Mouse (Mus musculus) left cerebral cortex, adult 11 months (tissue): ENCODE results near the gene Appl2.
A peak's percentile ranks its signal among the peaks of the same experiment; 100 is the strongest.
"Not testable (repeated sequence)": the region's sequence is repeated elsewhere in the genome, so short reads cannot be mapped to it uniquely, and the experiment has no call there.

ENCODE experiments used
- DNase-seq: peaks from one replicate; pipeline ENCODE4 v3.0.0; 2022; ENCODE audit warnings: low spot score

Appl2 gene

DNA sequence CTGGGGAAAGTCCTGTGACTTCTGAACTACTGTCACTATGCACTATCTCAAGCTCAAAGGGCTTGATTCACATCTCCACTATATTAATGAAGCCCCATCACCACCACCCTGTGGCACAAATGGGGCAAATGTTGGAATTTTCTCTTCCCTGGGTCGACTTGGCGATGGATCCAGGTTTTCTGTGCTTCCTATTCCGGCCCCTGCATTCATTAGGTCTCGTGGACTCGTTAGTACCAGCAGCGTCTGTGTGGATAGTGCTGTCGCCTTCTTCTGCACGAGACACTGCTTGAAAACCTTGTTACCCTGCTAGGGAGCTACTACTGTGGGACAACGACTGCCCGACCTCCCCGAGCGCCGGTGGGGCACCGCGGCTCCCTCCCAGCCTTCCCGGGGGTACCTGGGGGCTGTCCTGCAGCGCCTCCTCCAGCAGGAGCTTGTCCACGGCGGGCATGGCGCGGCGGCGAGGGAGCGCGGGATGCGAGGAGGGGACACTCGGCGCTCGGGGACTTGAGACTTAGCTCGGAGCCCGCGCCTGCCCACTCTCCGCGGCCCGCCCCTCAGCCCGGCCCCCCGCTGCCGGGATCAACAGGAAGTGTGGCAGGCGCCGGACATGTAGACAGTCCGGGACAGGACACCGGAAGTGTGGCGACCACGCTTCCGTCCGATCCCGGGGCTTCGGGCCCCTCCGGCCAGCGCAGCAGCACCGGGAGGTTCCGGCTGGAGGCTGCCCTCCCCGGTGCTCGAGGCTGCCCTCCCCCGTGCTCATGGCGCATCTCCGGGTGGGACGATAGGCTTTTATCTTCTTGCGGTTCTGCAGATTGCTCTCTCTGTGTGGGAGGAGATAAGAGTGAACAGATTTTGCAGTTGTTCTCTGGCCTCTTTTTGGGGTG lies at the start of gene Appl2:
Gene Appl2 (minus strand): TSS at position 608 of the 890 bp plus-strand sequence.
- DNase-seq: peak; percentile 88

DNA sequence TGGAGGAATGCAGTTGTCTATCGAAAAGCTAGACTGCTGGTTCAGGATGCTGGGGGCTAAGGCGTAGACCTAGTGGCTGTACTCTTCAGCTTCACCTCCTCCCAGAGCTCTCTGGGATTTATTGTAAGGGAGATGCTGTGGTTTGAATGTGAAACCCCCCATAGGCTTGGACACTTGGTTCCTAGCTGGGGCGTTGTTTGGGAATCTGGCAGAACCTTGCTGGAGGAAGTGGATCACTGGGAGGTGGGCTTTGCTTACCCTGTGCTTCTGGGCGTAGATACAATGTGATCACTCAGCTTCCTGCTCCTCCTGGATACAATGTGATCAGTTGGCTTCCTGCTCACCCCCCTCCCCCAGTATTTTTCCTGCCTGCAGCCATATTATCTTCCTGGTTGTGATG lies 47.7 kb upstream of the Appl2 start:
- DNase-seq: no peak

DNA sequence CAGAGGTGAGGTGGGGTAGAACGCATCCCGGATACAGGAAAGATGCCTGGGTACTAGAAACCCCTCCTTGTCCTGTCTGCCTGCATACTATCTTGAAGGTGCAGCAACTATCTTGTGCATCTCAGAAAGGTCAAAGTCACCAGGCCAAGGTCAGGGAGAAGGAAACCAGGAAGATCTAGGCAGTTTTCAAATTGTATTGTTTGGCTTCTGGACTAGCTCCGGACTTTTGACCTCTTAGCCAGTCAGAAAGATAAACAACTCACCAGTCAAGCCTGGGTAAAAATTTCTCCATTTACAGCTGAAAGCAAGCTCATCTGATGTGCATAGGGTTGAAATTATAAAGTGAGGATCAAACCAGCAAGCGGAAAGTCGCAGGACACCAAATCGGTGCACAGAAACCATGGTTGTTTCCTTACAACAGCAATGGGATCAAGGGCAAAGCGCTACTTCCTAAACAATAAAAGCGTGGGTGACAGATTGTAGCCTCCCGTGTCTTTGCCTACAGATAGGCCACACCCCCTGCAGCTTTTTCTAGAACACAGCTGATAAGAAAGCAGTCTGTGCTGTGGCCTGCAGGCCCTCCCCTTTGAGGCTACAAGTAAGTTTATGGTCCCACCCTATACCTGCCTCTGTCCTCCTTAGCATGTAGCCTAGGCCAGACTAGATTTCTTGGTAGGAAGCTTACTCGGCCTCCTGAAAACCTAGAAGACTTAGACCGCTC lies 43.8 kb upstream of the Appl2 start:
- DNase-seq: no peak

DNA sequence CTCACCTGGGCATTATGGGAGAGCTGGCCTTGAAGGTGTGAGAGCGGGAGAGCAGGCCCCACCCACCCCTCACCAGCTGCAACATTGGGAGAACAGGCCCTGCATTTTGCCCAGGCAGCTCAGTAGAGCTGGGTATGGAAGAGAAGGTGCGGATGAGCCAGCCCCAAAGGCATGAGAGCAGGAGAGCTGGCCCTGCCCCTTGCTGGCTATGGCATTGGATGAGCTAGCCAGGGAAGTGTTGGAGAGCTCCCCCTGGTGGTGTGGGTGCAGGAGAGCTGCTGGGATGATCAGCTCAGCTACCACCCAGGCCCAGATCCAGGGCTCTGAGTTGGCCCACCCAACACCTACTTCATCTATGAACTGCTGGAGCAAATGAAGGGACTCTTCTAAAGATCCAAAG lies 39.7 kb upstream of the Appl2 start:
- no peak for DNase-seq

DNA sequence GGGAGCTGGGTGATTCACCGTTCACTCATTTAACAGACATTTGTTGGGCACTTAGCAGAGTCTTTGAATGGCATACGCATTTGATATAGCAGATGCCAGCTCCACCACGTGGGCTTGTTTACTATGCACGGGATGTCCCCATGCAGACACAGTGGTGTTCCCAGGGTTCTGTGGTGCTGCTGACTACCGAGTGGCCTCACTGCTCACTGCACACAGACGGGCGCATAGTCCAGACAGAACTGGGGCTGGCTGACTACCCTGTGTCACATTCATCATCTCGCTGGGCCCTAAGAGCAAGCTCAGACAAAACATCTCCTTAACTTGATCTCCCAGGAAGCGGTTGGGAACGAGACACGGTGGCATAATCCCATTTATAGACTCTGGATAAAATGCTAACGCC lies 32.8 kb upstream of the Appl2 start:
- no peak for DNase-seq

DNA sequence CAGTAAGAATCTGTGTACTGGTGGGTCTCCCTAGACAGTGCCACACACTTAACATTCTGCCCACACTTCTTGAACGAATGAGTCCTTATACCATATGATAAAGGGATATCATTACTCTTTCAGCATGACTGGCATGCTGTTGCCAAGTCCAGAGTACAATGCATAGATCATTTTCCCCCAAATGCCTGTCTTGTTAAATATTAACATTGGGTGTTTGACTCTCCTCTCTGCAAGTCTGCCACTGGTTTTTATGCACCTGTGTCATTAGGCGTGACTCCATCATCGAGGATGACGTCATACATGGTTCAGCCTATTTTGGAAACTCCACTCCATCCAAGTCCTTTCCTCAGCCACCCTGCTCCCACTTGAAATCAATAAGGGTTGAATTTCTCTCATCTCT lies 18.0 kb upstream of the Appl2 start:
- DNase-seq: no peak

DNA sequence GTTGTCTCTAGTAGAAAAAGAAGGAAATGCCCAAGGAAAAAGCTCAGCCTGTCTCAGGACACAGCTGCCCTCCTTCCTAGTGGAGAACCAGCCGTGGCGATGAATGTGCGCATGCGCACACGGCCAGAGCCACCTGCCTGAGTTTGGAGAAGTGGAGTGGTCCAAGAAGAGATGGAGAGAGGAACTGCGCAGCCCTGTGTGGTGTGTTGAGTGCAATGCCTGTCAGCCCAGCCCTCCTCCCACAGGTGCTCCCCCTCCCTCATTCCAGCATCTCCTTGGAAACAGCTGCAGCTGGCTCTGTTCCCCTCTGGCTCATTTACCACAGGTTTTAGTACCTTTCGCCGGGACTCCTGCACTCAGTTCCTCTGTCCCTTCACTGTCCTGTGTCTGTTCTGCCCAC lies 13.4 kb upstream of the Appl2 start:
- no peak for DNase-seq

DNA sequence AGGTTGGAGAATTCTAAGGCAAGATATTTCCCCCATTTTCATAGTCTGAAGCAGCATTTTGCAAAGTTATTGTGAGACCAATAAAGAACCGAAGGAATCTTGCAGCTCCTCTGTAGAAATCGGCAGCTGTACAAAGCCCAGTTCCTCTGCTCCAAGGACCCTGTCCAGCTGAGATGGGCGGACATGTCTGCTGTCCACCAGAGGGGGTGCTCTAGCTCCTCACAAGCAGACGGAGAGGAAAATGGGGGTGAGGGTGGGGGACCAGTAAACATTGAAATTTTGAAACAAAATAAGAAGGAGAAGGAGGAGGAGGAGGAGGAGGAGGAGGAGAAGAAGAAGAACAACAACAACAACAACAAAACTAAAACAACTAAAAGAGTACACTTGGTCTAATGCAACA lies 12.1 kb upstream of the Appl2 start:
- no peak for DNase-seq

DNA sequence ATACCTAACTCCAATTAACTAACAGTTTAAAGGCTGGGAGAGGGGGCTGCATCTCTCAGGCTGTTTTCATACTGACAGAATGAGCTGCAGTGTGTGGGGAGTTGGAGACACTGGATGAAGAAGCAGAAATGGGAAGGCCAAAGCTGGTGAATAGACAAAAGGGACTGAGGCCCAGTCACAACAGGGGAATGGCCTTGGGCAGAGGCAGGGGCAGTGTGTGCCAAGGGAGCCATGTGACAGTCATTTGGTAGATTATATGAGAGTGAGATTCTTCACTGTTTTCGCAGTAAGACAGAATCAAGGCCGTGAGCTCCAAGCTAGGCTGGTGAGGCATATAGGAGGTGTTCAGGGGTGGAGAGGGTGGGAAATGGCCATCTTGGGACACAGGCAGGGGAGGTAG lies 6.1 kb upstream of the Appl2 start:
- no peak for DNase-seq

DNA sequence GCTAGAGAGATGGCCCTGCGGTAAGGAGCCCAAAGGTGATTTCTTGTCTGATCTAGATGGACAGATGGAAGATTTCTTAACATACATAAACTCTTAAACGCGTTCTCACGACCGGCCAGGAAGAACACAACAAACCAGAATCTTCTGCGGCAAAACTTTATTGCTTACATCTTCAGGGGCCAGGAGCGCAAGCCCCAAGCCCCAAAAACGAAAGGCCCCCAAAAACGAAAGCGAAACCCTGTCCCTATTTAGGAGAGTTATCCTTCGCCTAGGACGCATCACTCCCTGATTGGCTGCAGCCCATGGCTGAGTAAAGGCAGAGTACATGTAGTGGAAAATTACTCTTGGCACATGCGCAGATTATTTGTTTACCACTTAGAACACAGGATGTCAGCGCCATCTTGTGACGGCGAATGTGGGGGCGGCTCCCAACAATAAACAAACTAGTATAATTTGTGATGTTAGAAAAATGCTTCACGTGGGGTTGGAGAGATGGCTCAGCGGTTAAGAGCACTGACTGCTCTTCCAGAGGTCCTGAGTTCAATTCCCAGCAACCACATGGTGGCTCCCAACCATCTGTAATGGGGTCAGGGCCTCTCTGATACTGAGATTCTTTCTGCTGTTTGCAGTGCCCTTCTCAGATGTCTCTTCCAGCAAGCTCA lies 3.8 kb upstream of the Appl2 start:
- DNase-seq: not testable (repeated sequence)

DNA sequence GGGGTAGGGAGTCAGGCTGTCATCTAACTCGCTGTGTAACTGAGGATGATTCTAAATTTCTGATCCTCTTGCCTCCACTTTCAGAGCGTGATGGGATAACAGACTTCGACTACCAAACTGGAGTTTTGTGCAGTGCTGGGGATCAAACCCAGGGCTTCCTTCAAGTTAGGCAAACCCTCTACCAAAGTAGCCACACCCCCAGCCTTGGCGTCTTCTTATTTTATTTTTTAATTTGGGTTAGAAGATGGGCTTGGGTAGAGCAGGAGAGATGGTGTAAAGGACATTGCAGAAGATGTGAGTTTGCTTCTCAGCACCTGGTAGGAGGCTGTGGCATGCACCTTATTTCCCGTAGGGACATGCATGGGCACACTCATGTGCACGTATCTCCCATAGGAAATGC lies 499 bp upstream of the Appl2 start:
- no peak for DNase-seq

DNA sequence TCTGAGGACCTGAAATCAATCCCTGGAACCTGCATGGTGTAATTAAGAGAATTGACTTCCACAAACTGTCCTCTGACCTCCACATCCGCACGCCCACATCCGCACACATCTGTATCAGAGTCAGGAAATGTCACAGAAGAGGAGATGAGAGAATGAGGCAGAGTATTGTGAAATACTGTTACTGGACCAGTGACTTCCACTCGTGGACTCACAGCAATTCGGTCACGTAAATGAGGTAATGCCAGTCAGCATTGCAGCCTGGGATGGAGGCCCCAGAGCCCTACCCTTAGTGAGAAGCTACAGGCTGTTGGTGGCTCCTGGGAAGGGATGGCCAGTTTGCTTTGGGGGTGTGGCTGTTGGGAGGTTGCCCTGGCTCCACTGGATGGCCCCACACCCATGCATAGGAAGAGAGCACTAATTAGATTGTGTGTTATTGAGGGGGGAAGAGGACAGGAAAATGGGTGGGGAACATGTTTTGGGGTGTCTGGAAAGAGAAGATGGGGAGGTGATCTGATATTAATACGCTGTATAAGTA lies 2.1 kb downstream of the Appl2 start:
- DNase-seq: no peak

DNA sequence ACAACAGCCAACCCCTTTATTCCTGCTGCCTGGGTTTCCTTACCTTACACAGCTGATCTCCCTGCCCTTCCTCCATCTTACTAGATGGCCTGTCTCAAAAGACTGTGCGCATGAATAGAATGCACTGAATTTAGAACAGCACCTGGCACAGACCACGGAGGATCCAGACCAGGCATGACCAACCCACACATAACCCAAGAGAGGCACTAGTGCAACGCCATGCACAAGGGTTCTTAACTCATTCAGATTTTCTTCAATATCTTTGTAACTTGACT lies 2.9 kb downstream of the Appl2 start:
- no peak for DNase-seq

DNA sequence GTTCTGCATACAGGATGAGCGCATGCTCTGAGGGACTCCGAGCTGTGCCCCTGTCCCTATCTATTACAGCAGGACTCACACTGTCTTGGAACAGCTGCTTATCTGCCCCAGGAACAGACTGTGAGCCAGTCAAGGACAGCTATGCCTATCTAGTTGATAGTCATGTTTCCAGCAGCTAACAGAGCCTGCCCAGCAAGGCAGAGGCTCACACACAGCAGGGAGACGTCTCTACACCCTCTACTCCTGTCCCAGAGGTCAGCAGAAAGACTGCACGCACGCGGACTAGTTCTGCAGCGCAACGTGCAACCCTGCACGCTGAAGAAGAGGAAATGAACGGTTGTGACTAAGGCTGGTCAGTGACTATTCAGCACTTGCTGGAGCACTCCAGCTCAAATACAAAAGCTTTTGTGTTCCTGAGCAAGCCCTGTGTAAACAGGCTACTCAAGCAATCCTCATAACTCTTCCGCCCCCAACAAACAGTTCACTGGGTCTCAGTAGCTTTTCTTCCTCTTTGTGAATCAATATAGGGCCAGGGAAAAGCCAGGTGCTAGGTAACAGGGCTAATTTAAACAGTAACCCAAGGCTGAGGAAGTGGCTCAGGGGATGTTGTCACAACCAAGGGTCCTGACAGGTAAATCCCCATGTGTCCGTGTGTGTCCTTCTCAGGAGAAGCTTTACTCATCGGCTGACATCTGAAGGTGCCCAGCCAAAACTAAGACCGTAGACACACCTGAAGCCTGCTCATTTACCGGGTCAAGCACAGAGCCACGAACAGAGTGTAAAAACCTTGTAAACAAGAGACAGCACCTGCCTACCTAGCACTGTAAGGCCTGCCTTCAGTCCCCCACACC lies 3.4 kb downstream of the Appl2 start:
- no peak for DNase-seq

DNA sequence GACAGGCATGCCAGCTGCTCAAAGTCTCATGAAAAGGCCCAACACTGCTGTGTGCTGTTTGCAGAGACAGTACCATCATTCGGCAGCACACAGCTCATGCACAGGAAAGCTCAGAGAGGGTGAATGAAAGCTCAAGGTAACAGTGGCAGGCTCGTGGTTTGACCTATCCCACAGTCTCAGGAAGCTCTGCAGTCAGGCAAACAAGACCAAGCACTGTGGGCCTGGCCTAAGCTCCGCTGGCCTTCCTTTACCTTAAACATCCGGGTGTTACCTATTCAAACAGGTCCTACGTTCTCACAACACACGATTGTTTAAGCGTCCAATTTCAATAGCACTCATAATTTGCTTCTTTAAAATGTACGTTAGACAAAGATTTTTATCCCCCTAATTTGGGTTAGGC lies 4.4 kb downstream of the Appl2 start:
- no peak for DNase-seq

DNA sequence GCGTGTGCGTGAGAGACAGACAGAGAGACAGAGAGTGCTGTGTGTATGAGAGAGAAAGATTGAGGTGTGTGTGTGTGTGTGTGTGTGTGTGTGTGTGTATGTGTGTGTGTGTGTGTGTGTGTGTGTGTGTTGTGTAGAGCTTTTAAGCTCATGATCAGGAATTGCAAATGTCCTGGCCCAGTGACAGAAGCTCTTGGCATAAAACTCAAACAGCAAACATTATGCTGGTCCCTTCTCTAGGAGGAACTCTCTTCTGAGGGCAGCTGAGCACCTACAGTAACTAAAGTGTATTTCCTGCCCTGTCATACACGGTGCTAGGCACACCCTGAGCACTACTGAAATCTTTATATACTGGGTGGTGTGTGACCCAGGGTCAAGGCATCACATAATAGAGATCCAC lies 6.9 kb downstream of the Appl2 start:
- no peak for DNase-seq

DNA sequence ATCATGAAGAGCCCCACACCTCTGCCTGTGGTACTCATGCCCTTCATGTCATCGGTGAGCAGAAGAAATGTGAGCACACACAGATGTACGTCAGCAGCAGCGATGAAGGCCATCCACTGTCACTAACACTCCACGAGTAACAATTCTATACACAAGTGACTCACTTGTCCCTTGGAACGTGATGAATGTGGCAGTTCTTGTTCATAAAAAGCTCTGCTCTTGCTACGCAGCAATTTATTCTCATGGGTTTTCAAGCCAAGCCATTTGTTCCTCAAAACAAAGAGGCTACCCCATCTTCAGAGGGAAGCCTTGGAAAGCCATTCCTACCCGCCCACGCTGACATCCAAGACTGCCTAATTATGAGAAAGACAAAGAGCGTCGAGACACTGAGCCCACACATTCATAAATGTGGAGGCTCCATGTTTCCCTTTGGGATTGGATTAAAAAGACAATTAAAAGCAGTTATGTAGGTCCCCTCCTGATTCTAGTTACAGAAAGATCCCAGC lies 8.6 kb downstream of the Appl2 start:
- no peak for DNase-seq

DNA sequence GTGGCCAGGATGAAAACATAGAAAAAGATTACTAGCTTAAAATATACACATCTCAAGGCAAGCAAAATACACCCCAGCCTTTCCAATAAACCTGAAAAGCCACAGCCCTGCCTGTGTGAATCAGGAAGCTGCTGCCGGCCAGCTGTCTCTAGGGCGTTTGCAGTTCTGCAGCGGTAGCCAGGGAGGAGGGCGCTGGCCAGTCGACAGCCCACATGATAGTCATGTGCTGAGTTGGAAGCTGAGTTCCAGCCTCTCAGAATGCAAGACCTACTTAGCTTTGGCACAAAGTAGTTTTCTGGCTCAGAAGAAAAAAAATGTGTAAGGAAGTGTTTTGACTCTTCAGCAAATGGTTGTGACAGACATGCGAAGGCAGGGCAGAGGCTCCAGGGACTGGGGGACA lies 11.2 kb downstream of the Appl2 start:
- peak; percentile 62 for DNase-seq

DNA sequence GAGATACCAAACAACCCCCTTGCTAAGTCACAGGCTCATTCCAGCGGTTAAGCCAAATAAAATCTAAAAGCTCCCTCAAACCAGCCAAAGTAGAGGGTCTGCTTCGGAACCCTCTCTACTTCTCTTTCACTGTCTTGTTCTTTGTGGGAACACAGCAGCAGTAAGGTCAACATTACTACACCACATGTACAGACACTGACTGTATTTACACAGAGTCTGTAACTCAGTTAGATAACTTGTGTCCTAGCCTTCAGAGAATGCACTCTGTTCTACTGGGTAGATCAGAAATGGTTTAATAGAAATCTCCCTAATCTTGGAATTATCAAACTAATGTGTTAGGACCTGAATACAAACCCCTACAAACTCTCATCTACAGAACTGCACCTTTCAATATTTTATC lies 12.3 kb downstream of the Appl2 start:
- DNase-seq: no peak

DNA sequence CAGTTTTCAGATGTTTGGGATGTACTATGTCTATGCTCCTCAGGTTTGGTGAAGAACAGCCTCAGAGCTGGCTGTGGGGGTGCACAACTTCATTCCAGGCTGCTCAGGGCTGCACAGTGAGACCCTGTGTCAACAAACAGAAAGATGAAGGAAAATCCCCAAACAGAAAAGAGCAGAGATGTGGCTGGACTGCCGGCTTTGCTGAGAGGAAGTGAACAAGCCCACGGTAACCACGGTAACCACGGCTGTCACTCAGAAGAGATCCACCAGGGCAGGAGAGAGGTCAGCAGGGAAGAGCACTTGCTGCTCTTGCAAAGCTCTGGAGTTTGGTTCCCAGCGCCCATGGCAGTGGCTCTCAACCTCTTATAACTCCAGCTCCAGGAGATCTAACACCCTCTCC lies 14.1 kb downstream of the Appl2 start:
- no peak for DNase-seq

DNA sequence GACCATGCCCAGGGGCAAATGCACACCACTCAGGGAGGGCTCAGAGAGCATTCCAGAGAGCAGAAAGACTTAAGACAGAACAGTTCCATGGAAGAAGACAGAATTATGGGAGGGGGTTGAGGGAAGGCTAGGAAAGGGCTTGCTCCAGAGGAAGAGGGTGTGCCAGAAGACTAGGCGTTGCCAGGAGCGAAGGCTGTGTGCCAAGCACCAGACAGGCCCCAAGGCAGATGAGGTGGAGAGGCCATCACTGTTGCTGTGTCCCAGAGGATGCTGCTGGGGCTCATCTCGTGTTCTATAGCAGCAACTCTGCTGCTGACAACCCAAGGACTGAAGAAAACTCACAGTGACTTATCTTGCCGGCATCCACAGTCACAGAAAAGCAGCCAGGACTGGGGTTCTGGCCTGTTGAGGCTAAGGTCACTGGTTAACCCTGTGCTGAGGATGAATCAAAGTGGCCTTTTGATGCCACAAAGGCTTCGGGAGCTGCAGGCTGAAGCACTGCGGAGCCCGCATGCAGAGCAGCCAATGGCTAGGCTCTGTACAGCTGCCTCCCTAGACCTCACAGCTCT lies 15.6 kb downstream of the Appl2 start:
- no peak for DNase-seq

DNA sequence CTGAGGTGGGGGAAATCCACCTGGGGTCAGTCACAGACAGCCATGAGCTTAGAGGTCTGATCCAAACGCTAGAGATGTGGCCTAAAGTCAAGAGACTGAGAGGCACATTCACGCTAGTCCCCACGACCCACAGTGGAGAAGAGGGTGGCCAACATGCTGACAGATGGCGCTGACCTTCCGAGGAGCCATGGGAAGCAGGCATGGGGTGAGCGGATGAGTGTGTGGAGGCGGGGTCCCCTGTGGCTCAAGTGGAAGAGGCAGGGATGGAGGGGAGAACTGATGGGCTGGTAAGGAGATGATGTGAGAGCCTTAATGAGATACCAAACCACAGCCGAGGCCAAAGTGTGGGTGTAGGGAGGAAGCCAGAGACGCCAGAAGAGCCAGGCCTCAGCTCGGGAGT lies 16.8 kb downstream of the Appl2 start:
- no peak for DNase-seq
